Mouse (Mus musculus) induced T-regulatory cell, adult 2 months (primary cell): ENCODE data around the gene Apol7c.
"Not testable (repeated sequence)": the region's sequence is repeated elsewhere in the genome, so short reads cannot be mapped to it uniquely, and the experiment has no call there.

ENCODE experiments used
- DNase-seq: peaks from one replicate; pipeline ENCODE4 v3.0.0-alpha.2; 2012; ENCODE audit warnings: low read depth

Gene Apol7c

DNA sequence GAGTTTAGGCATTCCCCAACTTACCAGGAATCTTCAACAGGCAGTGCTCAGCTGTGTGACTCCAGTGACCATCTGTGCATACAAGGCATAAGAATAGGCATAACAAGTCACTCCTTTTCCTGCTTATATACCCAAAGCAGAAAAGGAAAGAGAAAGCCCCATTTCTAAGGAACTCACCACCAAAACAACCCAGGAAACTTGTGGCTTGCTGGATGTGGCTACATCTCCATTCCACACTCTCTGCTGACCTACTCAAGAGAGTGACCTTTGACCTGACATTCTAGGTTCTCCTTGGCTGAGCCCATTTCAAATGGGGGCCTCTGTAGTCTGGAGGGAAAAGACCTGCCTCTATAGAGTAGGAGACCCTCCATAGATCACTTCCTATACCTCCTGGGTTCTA lies at the start of gene Apol7c:
Apol7c (minus strand) TSS at position 101 of the 400 bp plus-strand sequence.
- DNase-seq, result no peak

DNA sequence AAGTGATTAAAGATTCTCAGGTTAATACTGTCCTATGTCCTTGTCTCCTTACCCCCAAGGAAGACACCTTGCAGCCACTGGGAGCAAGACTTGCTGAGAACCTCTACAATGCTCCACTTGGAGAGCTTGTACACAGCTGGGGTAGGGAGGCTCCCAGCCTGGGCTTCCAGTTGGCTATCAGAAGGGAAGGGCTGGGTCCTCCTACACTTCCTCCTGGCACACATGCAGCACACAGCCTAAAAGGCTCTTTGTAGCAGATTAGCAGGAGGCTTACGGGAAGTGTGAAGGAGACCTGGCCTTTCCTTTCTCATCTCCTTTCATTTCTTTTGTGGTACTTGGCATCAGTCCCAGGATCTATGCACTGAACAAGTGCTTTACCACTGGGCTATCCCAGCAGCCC lies 48.6 kb upstream of the Apol7c start:
- no peak for DNase-seq

DNA sequence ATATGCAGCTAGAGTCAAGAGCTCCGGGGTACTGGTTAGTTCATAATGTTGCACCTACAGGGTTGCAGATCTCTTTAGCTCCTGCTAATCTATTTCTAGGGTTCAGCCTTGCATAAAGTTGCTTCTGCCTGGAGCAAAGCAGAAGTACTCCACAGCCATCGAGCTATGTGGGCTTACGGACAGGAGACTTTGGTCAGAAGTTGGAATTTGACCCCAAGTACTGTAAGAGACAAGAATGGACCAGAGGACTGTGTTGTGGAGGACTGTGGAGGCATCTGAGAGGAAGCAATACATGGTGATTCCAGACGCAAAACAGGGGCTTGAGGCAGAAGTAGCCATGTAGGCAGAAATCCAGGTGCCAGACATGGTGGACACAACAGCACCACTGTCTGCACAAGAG lies 46.2 kb upstream of the Apol7c start:
- no peak for DNase-seq

DNA sequence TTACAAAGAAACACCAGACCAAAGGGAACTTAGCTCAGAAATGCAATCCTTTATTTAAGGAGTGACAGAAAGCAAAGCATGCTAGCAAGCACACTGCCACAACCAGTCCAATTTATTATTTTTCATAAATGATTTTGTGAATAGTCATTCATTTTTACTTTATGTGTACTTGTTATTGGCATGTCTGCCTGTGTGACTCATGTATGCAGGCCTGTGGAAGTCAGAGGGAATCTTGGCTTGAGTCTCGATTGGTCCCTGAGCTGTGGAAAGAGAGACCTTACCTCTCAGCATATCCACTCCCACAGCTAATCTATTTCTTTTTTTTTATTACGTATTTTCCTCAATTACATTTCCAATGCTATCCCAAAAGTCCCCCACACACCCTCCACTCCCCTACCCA lies 45.7 kb upstream of the Apol7c start:
- DNase-seq, result no peak

DNA sequence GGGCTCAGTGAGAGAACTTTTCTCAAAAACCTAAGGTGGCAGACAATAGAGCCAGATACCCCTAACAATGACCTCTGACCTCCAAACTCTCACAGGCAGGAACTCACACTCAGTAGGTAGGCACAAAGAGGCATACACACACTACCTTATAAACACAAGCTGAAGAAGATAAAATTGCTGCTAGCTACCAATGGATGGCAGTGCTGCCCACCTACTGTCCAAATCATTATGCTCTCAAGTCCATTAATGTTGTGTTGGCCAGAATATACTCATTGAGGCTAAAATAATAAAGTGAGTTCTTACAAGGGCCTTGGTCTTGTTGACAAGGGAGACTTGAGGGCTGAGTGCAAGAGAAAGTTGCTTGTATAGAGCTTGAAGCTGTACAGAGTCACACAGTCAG lies 30.1 kb upstream of the Apol7c start:
- no peak for DNase-seq

DNA sequence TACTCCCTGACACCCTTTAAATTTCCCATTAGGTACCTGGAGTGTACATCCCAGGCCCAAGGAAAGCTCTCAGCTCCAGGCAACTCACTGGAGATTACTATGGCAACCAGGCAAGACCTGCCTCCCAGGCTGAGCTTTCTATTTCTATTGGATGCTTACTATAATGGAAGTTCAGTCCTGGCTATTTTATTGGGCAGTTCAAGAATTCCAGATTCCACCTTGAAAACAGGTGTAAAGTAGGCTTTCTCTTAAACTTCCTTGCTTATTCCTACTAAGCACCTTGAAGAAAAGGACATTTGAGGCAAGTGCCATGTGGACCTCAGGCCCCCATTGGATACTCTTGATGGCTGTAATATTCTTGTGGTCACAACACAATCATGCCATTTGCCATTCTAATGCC lies 28.7 kb upstream of the Apol7c start, which contains the start of gene 1700025B11Rik:
1700025B11Rik (minus strand) TSS at position 101 of the 400 bp plus-strand sequence.
- no peak for DNase-seq

DNA sequence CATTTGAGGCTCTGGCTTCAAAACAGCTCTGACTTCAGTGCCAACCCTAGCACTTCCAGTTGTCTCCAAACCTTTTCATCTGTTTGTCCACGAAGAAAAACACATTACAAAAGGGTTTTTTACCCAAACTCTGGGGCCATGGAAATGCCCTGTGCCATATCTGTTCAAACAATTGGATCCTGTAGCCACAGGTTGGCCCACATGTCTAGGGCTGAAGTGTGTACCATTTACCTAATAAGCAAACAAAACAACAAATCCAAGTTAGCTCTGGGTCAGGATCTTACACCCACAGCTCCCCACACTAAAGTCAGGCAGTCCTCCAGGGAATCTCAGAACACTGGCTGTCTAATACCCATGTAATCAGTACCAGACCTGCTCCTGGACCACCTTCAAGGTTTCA lies 6.1 kb upstream of the Apol7c start:
- not testable (repeated sequence) for DNase-seq

DNA sequence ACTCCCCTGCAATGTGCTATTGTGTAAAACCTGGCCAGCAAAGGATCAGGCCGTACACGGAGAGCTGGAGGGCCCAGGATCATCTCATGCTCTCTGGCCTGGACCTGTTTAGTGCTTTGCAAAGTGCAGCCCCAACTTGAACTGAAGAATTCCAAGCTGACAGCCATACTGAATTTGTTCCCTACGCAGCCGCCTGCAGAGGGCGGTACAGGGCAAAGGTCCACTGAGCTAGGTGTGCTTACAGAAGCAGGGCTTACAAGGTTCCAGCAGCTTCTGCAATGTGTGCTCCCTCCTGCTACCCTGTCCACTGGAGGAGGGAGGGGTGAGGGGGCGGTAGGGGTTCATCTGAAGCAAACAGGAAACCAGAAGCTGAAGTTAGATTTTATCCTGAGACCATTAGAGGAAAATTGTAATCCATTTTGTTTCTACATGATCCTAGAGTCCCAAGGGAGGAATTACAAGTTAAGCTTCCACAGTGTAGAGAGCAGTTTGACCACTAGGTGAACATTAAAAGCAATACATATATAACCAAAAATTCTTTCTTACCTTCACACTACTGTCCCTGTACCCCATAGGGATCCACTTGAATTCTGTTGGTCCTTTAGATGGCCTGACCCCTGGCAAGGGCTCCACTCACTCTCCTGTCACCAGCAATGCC lies 9.8 kb downstream of the Apol7c start:
- DNase-seq, result peak; percentile 41

DNA sequence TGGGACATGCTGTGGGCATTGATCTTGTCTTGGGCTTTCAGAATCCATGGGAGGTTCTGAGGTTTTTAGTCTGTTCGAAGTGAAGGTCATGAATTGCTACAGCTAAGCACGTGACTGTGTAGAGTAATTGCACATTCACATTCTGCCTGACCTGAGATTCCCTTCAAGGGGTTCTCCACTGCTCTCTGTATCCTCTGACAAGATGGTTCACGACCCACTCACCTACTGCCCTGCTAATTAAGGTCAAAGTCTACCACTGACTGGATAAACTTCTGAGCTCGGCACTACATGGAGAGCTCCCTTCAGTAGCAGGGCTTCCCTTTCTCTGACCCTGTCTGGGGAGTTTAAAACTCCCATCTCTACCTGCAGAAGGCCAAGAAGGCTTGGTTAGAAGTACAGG lies 12.5 kb downstream of the Apol7c start:
- DNase-seq, result not testable (repeated sequence)

DNA sequence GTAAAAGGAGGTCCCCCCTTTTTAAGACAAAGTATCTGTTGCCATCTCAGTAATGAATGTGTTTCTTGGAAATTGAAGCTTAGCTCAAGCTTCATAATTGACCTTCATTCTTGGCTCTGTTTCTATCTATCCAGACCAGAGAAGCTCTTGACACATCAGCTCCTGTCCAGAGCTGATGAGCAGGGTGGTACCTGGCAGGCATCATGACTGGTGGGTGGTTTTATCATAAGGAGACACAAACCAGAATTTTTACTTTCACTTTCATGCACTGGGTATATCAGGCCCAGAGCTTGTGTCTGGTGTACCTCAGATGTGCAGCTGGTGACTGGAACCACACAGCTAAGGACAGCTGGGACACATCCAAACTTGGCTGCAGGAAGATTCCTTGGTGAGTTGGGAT lies 25.1 kb downstream of the Apol7c start, which contains the start of gene Apol11a:
Apol11a (plus strand) TSS at position 306 of the 400 bp plus-strand sequence.
- not testable (repeated sequence) for DNase-seq

DNA sequence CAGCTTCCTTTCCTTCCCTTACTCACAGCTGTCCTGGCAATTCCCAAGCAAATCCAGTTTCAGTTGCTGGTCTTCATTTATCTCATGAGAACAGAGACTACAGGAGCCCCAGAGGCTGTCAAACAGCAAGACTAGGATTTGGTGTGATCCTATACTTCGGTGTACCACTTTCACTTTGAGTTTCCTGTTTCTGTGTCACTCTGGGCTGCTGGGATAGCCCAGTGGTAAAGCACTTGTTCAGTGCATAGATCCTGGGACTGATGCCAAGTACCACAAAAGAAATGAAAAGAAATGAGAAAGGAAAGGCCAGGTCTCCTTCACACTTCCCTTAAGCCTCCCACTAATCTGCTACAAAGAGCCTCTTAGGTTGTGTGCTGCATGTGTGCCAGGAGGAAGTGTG lies 38.4 kb downstream of the Apol7c start:
- not testable (repeated sequence) for DNase-seq

DNA sequence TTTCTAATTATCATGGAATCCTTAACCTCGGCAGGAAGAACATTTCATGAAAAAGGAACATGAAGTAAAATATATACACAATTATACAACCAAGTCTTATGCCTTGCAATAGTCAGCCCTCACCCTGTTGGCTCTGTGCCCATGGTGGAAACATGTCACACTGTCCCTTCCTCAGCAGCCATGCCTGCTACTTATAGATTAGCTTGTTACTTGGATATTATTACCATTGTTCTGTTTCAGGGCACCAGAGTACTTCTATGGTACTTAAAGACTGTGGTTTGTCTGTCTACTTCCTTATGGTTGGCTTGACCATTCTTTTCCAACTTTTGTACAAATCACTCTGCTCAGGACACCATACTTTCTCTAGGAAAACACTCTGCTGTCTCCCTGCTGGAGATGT lies 39.9 kb downstream of the Apol7c start:
- DNase-seq, result not testable (repeated sequence)

DNA sequence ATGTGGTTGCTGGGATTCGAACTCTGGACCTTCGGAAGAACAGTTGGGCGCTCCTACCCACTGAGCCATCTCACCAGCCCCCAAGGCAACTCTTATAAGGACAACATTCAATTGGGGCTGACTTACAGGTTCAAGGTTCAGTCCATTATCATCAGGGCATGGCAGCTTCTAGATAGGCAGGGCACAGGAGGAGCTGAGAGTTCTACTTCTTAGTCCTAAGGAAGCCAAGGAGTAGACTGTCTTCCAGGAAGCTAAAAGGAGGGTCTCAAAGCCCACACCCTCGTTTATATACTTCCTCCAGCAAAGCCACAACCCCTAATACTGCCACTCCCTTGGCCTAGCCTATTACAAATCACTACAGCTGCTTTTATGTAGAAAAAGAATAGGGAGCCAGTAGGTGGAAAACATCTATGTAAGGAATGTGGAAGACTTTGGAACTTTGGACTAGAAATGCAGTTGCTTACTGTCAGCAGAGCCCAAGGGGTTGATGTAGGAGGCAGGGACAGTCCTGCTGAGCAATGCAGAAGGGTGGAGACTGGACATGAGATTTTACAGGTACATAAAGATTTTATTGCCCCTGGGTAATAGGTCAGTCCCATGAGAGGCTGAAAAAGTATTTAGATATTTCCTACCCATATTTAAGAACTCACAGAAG lies 50.8 kb downstream of the Apol7c start:
- DNase-seq, result no peak

DNA sequence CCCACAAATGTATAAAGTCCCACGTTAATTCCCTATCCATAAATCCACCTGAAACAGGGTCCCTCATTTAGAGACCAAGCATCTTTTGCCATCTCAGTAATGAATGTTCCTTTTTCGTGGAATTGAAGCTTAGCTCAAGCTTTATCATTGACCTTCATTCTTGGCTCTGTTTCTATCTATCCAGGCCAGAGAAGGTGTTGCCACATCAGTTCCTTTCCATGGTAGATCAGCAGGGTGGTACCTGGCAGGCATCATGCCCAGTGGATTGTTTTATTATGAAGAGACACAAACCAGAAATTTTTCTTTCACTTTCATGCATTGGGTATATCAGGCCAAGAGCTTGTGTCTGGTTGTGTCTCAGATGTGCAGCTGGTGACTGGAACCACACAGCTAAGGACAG lies 56.4 kb downstream of the Apol7c start, which contains the start of gene Apol10a:
Apol10a (plus strand) TSS at position 355 of the 400 bp plus-strand sequence.
- DNase-seq, result not testable (repeated sequence)
